Mouse (Mus musculus) liver, embryonic 14.5 days (tissue): ENCODE data around the gene Slc25a25. TPM values are rescaled to one million over a fixed set of nuclear protein-coding genes. Genes with fewer than 3 reads are reported as not detected.
A peak's percentile ranks its signal among the peaks of the same experiment; 100 is the strongest.

Experiments
- ATAC-seq: fragments of 200-750 bp; cut with Nextera tagmentation; 2 replicates; pipeline ENCODE4 v1.8.0; 2017; ENCODE audit warnings: moderate number of reproducible peaks, mild to moderate bottlenecking, moderate library complexity; ENCODE audit not compliant: insufficient read depth
- DNase-seq, 3 experiments: peaks; one replicate each; pipeline ENCODE4 v3.0.0-alpha.2; 2012 to 2013; ENCODE audit warnings: low read depth in 3 of 3, low spot score in 3 of 3
- H3K27ac ChIP-seq: fragments of 300-500 bp; sonication (generic); 2 replicates; pipeline ENCODE4 v1.5.1; 2014; ENCODE audit warnings: moderate library complexity, mild to moderate bottlenecking, control low read depth, inconsistent platforms
- H3K27me3 ChIP-seq: fragments of 300-500 bp; sonication (generic); 2 replicates; pipeline ENCODE4 v1.6.1; 2014; ENCODE audit warnings: mild to moderate bottlenecking, low read length, moderate library complexity; ENCODE audit not compliant: control insufficient read depth, insufficient read depth
- H3K36me3 ChIP-seq: fragments of 300-500 bp; sonication (generic); replicated peaks from 2 replicates; pipeline ENCODE4 v1.6.1; 2014; ENCODE audit warnings: low read depth; ENCODE audit not compliant: control insufficient read depth, insufficient read depth
- H3K4me1 ChIP-seq, 2 experiments: fragments of 200-500 bp in 1 of 2; fragments of 300-500 bp in 1 of 2; sonication (generic) in 1 of 2; replicated peaks; 2 replicates each; pipeline ENCODE4 v1.6.1; 2012 to 2014; ENCODE audit warnings: antibody characterized with exemption in 1 of 2, inconsistent platforms in 1 of 2, low read length in 1 of 2; ENCODE audit not compliant: control insufficient read depth in 2 of 2, insufficient read depth in 2 of 2
- H3K4me2 ChIP-seq: fragments of 300-500 bp; sonication (generic); 2 replicates; pipeline ENCODE4 v1.6.1; 2014; ENCODE audit warnings: low read depth, mild to moderate bottlenecking, control low read depth, moderate library complexity
- H3K4me3 ChIP-seq, 2 experiments: fragments of 200-500 bp in 1 of 2; fragments of 300-500 bp in 1 of 2; sonication (generic) in 1 of 2; 2 replicates each; pipeline ENCODE4 v1.5.1; 2012 to 2014; ENCODE audit warnings: low read depth in 2 of 2, low read length in 2 of 2, mild to moderate bottlenecking in 2 of 2, control low read depth in 1 of 2, inconsistent platforms in 1 of 2, moderate library complexity in 1 of 2; ENCODE audit not compliant: insufficient read depth in 1 of 2
- H3K9ac ChIP-seq: fragments of 300-500 bp; sonication (generic); replicated peaks from 2 replicates; pipeline ENCODE4 v1.6.1; 2014; ENCODE audit warnings: mild to moderate bottlenecking, control low read depth, moderate library complexity
- H3K9me3 ChIP-seq: fragments of 300-500 bp; sonication (generic); 2 replicates; pipeline ENCODE4 v1.6.1; 2016; ENCODE audit warnings: low read length, mixed read lengths; ENCODE audit not compliant: control insufficient read depth
- CTCF ChIP-seq: IDR thresholded peaks from 2 replicates; pipeline ENCODE4 v1.5.1; 2016; ENCODE audit warnings: antibody characterized with exemption, low read depth, control low read depth
- EP300 ChIP-seq: IDR thresholded peaks from 2 replicates; pipeline ENCODE4 v1.6.1; 2016; ENCODE audit warnings: antibody characterized with exemption, low read depth
- WGBS: fragments of 180-500 bp; shearing (Covaris S2); extraction: QIAGEN DNeasy Blood & Tissue Kit; methylation state at CpG from one replicate; pipeline ENCODE4 v1.1.7; 2014; ENCODE audit not compliant: insufficient replicate concordance; 5-methylcytosine and 5-hydroxymethylcytosine counted together
- polyA plus RNA-seq, 2 experiments: library from polyadenylated mRNA; depleted of rRNA in 1 of 2; stranded (reverse) in 1 of 2; unstranded in 1 of 2; fragments of >200 nt; fragmentation: Nextera tagmentation in 1 of 2; extraction: Ambion mirVana in 1 of 2; gene quantifications; 2 replicates each; pipeline versions ENCODE4 v1.2.1 to v1.2.3; 2012 to 2014

Gene Slc25a25
- polyA plus RNA-seq, 2 experiments, result 5.5 to 6.0 TPM

GRCm38 (mm10) chr2:32389157-32389556 lies 62.1 kb downstream of the Slc25a25 start:
- no peaks in the 10 kb centered on the region for H3K36me3 ChIP-seq
- H3K4me1 ChIP-seq, result no peaks in the 10 kb centered on the region; a peak in 1 of 4 replicates
- DNase-seq (no peak), ATAC-seq (no peak)
- H3K27ac ChIP-seq, result no peak overlapping the region
- H3K4me3 ChIP-seq, result no peak overlapping the region
- 42% methylated on average over 2 of the region's 2 CpGs for WGBS
- no peak overlapping the region for H3K9ac ChIP-seq
- no peak overlapping the region for H3K4me2 ChIP-seq
- no peaks in the 10 kb centered on the region for H3K9me3 ChIP-seq
- no peaks in the 10 kb centered on the region for H3K27me3 ChIP-seq
- no peak for TF ChIP-seq CTCF

- H3K4me3 ChIP-seq, result no peak within 1 kb of the TSS
- no peaks in the 10 kb centered on the region; a peak in 1 of 4 replicates for H3K4me1 ChIP-seq
- no peak for DNase-seq
- whole genome bisulfite sequencing, result 29% methylated on average over 5 of the region's 5 CpGs
- H3K36me3 ChIP-seq, result no peaks in the 10 kb centered on the region
- H3K27me3 ChIP-seq, result no peaks in the 10 kb centered on the region
- H3K27ac ChIP-seq, result no peak within 1 kb of the TSS
- TF ChIP-seq EP300 (no peak), CTCF (no peak)
- H3K9ac ChIP-seq, result no peak within 1 kb of the TSS
- H3K9me3 ChIP-seq, result no peaks in the 10 kb centered on the region
- no peak for ATAC-seq
- no peak within 1 kb of the TSS for H3K4me2 ChIP-seq
Measured at GRCm38 (mm10) chr2:32387706-32388490, 63.3 kb downstream of the Slc25a25 start, which contains the start of gene Lcn2. Gene Lcn2 (minus strand): TSS chr2:32388252.

- Histone ChIP-seq H3K9ac (no peak overlapping the region), H3K4me3 (no peak overlapping the region), H3K27me3 (no peaks in the 10 kb centered on the region), H3K27ac (no peak overlapping the region), H3K4me2 (no peak overlapping the region), H3K4me1 (peaks cover 3 to 12% of the 10 kb centered on the region in 2 experiments; a peak in 3 of 4 replicates), H3K36me3 (peaks cover 5% of the 10 kb centered on the region), H3K9me3 (no peaks in the 10 kb centered on the region)
- 75% methylated on average over 2 of the region's 2 CpGs for WGBS
- ATAC-seq (no peak), DNase-seq (no peak)
- TF ChIP-seq CTCF (no peak), EP300 (no peak)
Measured at GRCm38 (mm10) chr2:32382689-32383088, 68.6 kb downstream of the Slc25a25 start.

GRCm38 (mm10) chr2:32381775-32382223 lies 69.4 kb downstream of the Slc25a25 start, which contains the start of gene 1110008P14Rik:
Gene 1110008P14Rik (minus strand): TSS chr2:32381938.
- Histone ChIP-seq H3K9ac (peak within 1 kb of the TSS; percentile 77), H3K4me1 (peaks cover 3 to 12% of the 10 kb centered on the region in 2 experiments; a peak in 3 of 4 replicates), H3K36me3 (peaks cover 9% of the 10 kb centered on the region), H3K27ac (peak within 1 kb of the TSS; percentile 53), H3K27me3 (no peaks in the 10 kb centered on the region), H3K4me2 (peak within 1 kb of the TSS; percentile 98), H3K9me3 (no peaks in the 10 kb centered on the region), H3K4me3 (peak within 1 kb of the TSS; percentile 68)
- peak; percentile 90 to 92 (median 91) for DNase-seq
- peak; percentile 94 for ATAC-seq
- WGBS, result 1% methylated on average over 47 of the region's 47 CpGs
- TF ChIP-seq CTCF (no peak), EP300 (no peak)

GRCm38 (mm10) chr2:32381141-32381774 lies 70.0 kb downstream of the Slc25a25 start:
- peak overlapping the region; percentile 68 for H3K4me3 ChIP-seq
- H3K27me3 ChIP-seq, result no peaks in the 10 kb centered on the region
- WGBS, result under 1% methylated on average over 27 of the region's 27 CpGs
- no peaks in the 10 kb centered on the region for H3K9me3 ChIP-seq
- peak overlapping the region; percentile 77 for H3K9ac ChIP-seq
- peaks cover 3 to 12% of the 10 kb centered on the region in 2 experiments; a peak in 3 of 4 replicates for H3K4me1 ChIP-seq
- DNase-seq (no peak), ATAC-seq (peak; percentile 46)
- H3K27ac ChIP-seq, result peak overlapping the region; percentile 53
- peaks cover 9% of the 10 kb centered on the region for H3K36me3 ChIP-seq
- no peak for TF ChIP-seq EP300
- TF ChIP-seq CTCF, result peak; percentile 20; the same call in 1 of the 2 replicates
- peak overlapping the region; percentile 98 for H3K4me2 ChIP-seq
